Mouse (Mus musculus): Measurements from ENCODE around the gene March1.

Gene March1

DNA sequence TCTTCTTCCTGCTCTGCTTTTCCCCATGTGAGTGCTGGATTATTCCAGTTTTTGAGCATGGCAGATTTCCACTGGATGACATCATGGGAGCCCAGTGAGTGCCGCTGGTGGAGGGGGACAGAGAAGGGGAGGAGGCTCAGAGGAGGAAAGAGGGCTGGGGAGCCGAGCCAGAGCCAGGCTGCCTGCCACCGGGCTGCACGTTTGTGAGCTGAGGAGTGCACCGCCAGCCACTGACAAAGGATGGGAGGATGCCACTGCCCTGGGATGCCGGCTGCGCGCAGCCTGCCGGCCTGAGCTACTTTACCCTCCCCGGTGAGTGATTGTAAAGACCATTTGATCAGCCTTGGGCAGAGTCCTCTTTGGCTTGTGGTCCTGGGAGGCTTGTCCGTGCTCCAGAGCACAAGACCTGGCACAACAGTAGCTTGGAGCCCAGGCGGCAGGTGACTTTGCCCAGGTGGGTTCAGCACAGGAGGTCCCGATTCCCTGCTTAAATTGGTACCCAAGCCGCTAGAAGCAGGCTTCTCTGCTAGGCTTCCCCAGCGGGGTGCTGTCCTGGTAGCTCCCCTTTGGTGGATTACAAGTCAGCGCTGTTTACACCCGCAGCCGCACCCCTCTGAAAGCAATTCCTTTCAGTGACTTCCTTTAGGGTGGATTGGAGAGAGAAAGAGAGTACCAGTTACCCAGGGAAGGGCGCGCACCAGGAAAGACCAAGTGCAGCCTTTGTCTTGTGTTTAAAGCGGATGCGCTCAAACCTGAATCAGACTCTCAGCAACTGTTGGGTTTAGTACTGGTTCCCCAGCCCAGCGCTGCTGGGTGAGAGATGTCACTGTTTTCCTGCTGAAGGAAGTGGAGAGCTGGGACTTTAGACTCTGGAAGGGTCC is at the start of gene March1:
TSS of gene March1 (plus strand) at position 30 of the 881 bp plus-strand sequence.
- DNase-seq, result no peak

DNA sequence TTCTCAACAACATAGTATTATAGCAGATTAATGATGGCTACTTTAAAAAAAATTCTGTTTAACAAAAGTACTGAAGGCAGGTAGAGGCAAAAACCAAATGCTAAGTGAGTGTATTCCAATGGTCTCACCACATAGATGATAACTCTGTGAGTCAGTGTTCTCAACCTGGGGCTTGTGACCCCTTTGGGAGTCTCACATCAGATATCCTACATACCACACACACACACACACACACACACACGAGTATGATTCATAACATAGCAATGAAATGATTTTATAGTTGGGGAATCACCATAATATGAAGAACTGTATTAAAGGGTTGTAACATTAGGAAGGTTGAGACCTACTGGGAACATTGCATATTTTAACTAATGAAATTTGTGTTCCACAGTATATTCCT is 30.8 kb upstream of the March1 start:
- DNase-seq, result no peak

DNA sequence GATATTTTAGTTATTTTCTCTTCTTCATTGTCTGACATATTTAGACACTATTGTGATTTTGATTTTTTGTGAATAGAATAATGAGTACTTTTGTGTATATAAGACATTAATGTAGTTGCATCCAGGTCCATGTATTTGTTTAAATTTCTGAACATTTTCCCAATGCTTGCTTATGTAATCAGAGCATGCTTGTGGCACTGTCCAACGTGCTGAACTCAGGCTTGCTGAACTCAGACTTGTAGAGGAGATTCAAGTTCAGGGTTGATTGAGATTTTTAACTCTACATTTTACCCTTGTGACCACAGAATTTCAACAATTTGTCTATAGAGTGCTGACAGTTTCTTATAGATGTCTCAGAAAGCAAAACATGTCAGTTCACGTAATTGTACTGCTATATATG is 14.5 kb upstream of the March1 start:
- no peak for DNase-seq

DNA sequence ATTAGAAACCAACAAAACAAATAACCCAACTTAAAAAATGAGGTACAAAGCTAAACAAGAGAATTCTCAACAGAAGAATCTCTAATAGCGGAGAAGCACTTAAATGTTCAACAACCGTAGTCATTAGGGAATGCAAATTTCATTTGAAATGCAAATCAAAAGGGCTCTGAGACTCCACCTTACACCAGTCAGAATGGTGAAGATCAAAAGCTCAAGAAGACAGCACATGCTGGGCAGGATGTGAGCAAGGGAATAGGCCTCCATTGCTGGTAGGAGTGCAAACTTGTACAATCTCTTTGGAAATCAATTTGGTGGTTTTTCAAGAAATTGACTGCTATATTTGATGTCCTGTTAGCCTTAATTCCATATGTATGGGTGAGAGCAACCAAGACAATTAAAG is 8.2 kb upstream of the March1 start:
- DNase-seq, result no peak

- no peak for DNase-seq
Observed at GRCm38 (mm10) chr8:65618966-65619365, 1.3 kb downstream of the March1 start.

DNA sequence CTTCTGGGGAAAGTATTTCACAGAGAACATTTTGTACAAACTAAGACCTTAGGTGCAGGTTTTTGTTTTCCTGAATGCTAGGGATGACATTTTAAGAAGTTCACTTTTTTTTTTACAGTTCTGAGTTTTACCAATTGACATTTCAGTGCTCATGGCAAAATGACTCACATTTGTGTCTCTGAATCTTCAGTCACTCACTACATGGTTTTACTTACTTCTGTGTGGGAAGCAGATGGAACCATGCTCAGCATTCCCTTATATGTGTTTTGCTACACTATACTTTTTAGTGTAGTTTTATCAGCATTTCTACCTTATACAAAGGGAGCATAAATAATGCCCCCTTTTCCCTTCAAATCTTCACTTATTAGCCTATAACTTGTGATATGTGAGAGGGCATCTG is 27.2 kb downstream of the March1 start:
- no peak for DNase-seq

DNA sequence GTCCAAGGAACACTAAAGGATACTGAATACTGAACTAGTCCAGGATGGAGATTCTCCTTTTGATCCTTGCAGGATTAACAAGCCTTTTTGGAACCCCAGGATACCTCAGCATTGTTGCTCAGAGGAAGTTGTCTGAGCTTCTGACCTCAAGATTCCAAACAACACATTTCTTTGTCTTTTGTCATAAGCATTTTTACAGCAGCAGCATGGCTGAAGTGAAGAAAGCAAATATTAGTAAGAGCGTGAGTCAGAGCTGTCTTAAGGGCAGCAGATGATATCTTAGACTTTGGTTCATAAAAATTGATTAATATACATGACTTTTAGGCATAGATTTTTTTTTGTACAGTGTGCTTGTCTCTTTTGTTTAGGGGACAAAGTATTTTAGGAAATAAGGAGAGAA is 27.8 kb downstream of the March1 start:
- DNase-seq, result no peak

DNA sequence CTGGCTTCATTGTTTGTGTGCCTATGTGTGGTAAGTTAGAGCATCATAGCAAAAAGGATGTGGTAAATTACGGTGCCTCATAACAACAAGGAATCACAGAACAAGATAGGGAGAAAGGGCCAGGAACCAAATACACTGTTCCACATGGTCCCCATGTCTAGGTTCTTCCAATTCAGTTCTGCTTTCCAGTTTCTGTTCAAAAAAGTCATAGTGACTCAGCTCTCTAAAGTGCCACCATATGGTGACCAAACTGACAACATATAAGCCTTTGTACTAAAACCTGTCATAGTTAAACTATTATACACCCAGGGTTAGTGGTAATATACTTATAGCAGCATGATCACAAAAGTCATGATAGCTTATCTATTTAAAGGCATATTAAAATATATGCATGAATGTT is 28.2 kb downstream of the March1 start:
- no peak for DNase-seq

DNA sequence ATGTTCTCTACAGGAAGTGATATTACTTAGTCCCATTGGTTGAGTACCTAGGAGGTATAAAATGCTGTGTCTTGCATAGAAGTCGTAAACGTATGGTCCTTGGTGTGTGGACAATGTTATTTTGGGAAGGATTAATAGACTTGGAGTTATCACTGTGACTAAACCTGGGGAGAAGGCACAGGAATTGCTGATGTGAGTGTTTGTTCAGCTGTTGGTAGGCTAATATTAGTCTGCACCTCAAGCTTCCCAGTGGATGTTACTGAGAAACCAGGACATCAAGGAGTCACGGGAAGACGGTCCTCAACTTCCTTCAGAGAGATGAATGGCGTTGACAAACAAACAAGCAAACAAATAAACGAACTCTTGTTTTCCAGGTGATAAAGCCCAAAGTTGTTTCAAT is 38.2 kb downstream of the March1 start:
- no peak for DNase-seq

DNA sequence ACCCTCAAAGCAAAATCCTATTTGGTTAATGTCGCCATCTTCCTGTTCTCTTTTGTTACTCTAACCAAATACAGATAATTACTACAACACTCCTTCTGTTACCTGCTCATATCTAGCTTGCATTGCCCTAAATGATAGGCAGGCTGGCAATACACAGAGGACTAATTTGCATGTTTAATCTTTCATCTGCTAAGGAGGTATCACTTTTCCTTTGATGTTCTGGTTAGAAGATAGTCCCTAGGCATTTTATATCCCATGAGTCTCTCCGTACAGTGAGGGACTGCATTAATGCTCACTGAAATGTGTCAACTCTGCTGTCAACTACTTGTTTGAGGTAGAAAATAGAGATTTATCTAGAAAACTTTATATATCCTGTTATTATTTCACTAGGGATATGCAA is 44.2 kb downstream of the March1 start:
- no peak for DNase-seq

- no peak for DNase-seq
Observed at GRCm38 (mm10) chr8:65665786-65666185, 48.1 kb downstream of the March1 start.

DNA sequence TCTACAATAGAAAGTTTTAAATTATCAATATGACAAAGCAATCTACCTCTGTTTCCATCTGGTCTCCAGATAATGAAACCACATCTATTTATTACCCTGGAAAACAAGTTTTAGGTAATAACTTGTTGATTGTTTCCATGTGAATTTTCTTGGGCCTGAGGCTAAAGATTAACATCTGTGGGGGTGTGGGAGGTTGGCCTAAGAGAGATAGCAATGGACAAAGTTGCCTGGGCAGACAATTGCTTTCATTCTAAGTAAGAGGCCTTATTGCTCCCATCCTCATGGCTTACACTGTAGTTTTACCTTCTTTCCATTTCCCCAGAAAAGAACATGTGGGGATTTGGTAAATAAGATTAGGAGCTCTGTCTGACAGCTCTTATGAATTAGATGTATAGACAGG is 125.4 kb downstream of the March1 start:
- DNase-seq, result no peak

DNA sequence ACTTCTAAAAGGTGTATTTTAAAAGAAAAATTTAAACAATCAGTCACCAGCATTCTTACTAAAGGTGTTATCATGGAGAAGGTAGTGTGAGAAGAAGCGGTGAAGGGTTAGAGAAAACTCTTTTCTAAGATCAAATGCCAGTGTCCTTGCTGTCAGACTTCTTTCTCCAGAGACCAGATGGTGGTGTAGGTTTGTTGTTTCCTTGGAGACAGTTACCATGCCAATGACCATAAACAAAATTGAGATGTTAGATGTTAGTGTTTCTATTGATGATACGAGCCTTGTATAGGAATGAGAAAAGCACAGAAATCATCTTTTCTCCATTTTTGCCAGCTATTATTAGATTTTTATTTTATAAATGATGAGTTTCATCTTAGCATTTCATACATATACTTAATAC is 158.1 kb downstream of the March1 start:
- no peak for DNase-seq

DNA sequence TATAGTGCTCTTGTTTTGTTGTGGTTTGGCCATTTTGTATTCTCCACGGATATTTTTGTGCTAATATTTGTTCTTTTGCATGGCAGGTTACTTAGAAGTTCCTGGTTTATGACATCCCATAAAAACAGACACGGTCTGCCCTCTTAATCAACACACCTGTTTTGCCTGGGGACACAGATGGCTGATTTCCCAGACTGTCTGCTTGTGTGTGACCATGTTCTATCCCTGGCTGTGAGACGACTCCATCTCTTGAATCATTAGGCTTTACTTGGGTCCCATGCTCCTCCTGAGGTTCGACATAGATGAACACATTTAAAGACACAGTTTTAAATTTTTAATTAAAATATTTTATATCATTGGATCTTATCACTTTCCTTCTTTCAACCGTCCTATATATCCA is 163.5 kb downstream of the March1 start:
- no peak for DNase-seq

DNA sequence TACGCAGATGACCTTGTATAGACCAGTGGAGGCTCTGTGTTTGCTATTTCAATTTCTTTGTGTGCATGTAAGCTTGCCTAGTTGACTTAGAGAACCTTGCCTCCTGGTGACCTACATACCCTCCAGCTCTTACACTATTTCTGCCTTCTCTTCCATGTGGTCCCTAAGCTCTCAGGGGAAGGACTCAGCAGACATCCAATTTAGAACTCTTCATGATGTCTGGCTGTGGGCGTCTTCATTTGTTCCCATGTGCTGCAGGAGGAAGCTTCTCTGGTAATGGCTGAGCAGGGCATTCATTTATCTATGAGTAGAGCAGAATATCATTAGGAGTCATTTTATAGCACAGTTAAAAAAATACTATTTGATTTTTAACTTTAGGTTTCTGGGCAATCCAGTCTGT is 195.3 kb downstream of the March1 start:
- DNase-seq, result no peak

GRCm38 (mm10) chr8:65922294-65923019 is 304.8 kb downstream of the March1 start:
- no peak for DNase-seq

- DNase-seq, result no peak
Observed at GRCm38 (mm10) chr8:65956948-65957347, 339.2 kb downstream of the March1 start.

- DNase-seq, result no peak
Observed at GRCm38 (mm10) chr8:65957492-65957891, 339.8 kb downstream of the March1 start.

- DNase-seq, result no peak
Observed at GRCm38 (mm10) chr8:65966502-65967222, 349.0 kb downstream of the March1 start.

GRCm38 (mm10) chr8:65967223-65967778 is 349.6 kb downstream of the March1 start:
- no peak for DNase-seq

GRCm38 (mm10) chr8:65976905-65977304 is 359.2 kb downstream of the March1 start:
- DNase-seq, result no peak

- DNase-seq, result no peak
Observed at GRCm38 (mm10) chr8:65982039-65982438, 364.3 kb downstream of the March1 start.

DNA sequence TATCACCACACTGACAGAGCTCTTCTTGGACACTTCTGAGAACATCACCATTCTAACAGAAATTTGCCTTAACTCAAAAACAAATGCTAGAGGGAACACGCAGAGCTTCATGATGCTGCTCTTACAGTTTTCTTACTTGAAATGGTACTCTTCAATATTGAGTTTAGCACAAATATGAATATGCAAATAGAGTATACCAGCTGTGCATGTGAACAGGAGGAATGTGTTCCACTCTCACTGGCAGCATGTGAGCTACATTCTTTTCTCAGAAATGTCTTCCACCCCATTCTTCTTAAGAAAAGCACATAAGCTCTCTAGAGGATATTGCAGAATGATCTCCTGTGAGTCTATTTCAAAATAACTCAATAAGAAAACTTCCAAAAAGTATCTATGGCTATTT is 370.0 kb downstream of the March1 start:
- no peak for DNase-seq

Data from thymus, adult 18-20 months (tissue).